Mouse (Mus musculus) neural tube, embryonic 12.5 days (tissue): ENCODE results near the gene Desi1. TPM values are rescaled to one million over a fixed set of nuclear protein-coding genes. Genes with fewer than 3 reads are reported as not detected.

ENCODE experiments used
- ATAC-seq: fragments of 200-750 bp; cut with Nextera tagmentation; 2 replicates; pipeline ENCODE4 v1.8.0; 2017; ENCODE audit warnings: low read depth, mild to moderate bottlenecking, moderate TSS enrichment, moderate library complexity; ENCODE audit not compliant: low FRiP score
- H3K27ac ChIP-seq: fragments of 300-500 bp; sonication (generic); 2 replicates; pipeline ENCODE4 v1.5.1; 2016
- H3K27me3 ChIP-seq: fragments of 300-500 bp; sonication (generic); replicated peaks from 2 replicates; pipeline ENCODE4 v1.6.1; 2016; ENCODE audit warnings: mild to moderate bottlenecking
- H3K36me3 ChIP-seq: fragments of 300-500 bp; sonication (generic); 2 replicates; pipeline ENCODE4 v1.6.1; 2016; ENCODE audit warnings: mild to moderate bottlenecking
- H3K4me1 ChIP-seq: fragments of 300-500 bp; sonication (generic); 2 replicates; pipeline ENCODE4 v1.6.1; 2016
- H3K4me2 ChIP-seq: fragments of 300-500 bp; sonication (generic); replicated peaks from 2 replicates; pipeline ENCODE4 v1.6.1; 2016; ENCODE audit warnings: mild to moderate bottlenecking
- H3K4me3 ChIP-seq: fragments of 300-500 bp; sonication (generic); 2 replicates; pipeline ENCODE4 v1.5.1; 2016
- H3K9ac ChIP-seq: fragments of 300-500 bp; sonication (generic); 2 replicates; pipeline ENCODE4 v1.6.1; 2016; ENCODE audit warnings: mild to moderate bottlenecking
- H3K9me3 ChIP-seq: fragments of 300-500 bp; sonication (generic); 2 replicates; pipeline ENCODE4 v1.6.1; 2016; ENCODE audit warnings: mild to moderate bottlenecking
- WGBS: fragments of 180-500 bp; shearing (Covaris S2); methylation state at CpG from one replicate; pipeline ENCODE4 v1.1.7; 2016; 5-methylcytosine and 5-hydroxymethylcytosine counted together
- polyA plus RNA-seq: library from polyadenylated mRNA; unstranded; fragments of >200 nt; fragmentation: Nextera tagmentation; extraction: Ambion mirVana; gene quantifications from 2 replicates; pipeline ENCODE4 v1.2.1, GENCODE M21; 2016

The Desi1 gene
- polyA plus RNA-seq = 42.9 and 48.5 TPM in 2 replicates

DNA sequence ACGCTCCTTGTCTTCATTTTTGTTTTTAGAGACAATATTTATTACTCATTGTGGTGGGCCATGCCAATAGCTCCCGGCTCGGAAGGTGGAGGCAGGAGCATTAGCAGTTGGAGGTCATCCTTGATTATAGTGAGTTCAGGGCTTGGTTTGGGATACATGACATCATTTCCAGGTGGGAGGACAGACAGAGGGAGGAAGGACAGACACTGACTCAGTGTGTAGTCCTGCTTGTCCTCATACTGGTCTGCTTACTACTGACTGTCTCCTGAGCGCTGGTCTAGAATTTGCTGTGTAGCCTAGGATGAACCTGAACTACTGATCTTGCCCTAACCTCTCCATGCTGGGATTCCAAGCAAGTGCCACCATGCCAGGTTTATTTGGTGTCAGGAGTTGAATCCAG, at the start of gene Desi1:
Gene Desi1, minus strand, starts transcription at position 101 of the 400 bp plus-strand sequence.
- no peaks in the 10 kb centered on the region for H3K27me3 ChIP-seq
- H3K4me3 ChIP-seq = no peak within 1 kb of the TSS
- H3K4me2 ChIP-seq = no peak within 1 kb of the TSS
- peaks cover 55% of the 10 kb centered on the region for H3K36me3 ChIP-seq
- no peak within 1 kb of the TSS for H3K9ac ChIP-seq
- no peaks in the 10 kb centered on the region for H3K9me3 ChIP-seq
- WGBS = 94% methylated on average over 4 of the region's 4 CpGs
- H3K27ac ChIP-seq = no peak within 1 kb of the TSS
- no peak for ATAC-seq
- no peaks in the 10 kb centered on the region for H3K4me1 ChIP-seq

DNA sequence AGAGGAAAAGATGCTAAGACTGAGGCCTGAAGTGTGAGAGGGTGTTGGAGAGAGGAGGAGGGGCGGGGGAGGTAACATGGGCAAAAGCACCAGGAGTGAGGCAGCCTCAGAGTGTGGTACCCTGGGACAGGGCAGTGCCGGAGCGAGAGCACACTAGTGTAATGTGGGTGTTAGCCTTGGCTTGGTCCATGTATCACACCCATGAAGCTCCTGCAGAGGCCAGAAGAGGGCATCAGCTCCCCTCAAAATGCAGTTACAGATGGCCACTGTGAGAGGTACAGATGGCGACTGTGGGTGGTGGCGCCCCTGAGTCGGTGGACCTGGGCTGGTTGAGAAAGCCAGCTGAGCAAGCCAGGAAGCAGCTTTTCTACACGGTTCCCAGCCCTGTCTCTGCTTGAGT, 47.5 kb upstream of the Desi1 start:
- Histone ChIP-seq H3K9ac (no peak overlapping the region), H3K27me3 (no peaks in the 10 kb centered on the region), H3K27ac (no peak overlapping the region), H3K9me3 (no peaks in the 10 kb centered on the region), H3K4me3 (no peak overlapping the region), H3K4me2 (no peak overlapping the region), H3K4me1 (no peaks in the 10 kb centered on the region), H3K36me3 (no peaks in the 10 kb centered on the region)
- 31% methylated on average over 7 of the region's 7 CpGs for WGBS
- ATAC-seq = no peak

DNA sequence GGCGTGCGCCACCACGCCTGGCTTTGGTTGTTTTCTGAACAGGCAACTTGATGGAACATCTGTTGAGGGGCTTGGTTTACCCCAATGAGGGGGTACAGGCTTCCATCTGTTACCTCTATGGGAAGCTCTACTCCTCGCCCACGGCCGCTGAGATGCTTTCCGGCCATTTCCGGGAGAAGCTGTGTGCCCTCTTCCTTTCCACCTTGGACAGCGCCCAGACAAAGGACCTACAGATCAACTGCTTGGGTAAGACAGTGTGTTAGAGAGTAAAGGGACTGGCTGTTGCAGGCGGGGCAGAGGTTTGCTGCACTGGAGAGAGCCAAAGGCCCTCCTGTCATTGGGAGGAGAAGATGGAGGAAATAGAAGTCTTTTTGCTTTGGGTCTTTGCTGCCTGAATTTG, 46.2 kb upstream of the Desi1 start:
- Histone ChIP-seq H3K27ac (no peak overlapping the region), H3K4me2 (no peak overlapping the region), H3K9me3 (no peaks in the 10 kb centered on the region), H3K4me3 (no peak overlapping the region), H3K36me3 (no peaks in the 10 kb centered on the region), H3K9ac (no peak overlapping the region), H3K4me1 (no peaks in the 10 kb centered on the region), H3K27me3 (no peaks in the 10 kb centered on the region)
- ATAC-seq = no peak
- WGBS = 65% methylated on average over 10 of the region's 10 CpGs

DNA sequence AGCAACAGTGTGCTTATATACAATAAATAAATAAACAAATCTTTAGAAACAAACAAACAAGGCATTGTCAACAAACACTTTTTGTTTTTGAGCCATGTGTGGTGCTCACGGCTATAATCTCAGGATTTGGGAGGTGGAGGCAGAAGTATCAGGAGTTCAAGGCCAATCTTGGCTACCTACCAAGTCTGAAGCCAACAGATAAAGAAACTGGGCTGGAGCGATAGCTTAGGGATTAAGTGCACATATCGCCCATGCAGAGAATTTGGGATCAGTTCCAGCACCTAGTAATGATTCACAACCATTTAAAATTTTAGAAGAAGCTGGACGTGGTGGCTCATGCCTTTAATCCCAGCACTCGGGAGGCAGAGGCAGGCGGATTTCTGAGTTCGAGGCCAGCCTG, 39.8 kb upstream of the Desi1 start:
- Histone ChIP-seq H3K27me3 (peaks cover 32% of the 10 kb centered on the region), H3K36me3 (no peaks in the 10 kb centered on the region), H3K4me1 (no peaks in the 10 kb centered on the region), H3K9me3 (no peaks in the 10 kb centered on the region), H3K9ac (no peak overlapping the region), H3K4me3 (no peak overlapping the region), H3K4me2 (no peak overlapping the region), H3K27ac (no peak overlapping the region)
- no peak for ATAC-seq
- whole genome bisulfite sequencing = 91% methylated on average over 7 of the region's 7 CpGs

DNA sequence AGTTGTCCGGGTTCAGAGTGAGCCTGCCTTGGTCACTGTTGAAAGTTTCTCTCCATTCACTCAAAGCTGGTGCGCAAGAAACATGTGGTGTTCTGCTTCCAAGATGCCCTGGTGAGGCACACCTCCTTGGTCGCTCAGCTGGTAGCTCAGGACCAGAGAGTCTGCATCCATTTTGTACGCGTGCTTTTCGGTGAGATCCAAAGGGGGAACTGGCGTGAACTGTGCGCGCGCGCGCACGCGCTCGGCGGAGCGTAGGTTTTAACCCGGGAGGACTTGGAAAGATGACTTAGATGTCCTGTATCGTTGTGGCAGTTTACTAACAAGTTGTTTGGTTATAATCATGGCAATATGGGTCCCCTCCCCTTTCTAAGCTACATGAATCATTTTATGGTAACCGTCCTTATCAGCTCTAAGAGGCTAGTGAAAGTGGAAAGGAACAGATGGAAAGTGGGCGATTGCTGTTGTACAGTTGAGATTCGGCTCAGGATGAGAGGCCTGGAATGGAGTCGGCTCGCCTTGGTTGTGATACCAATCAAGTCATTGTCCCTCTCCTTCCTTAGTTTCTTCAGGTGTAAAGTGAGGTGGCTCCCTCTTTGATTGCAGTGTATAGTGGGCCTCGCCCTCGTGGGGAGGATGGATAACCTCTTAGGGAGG, 38.3 kb upstream of the Desi1 start:
- Histone ChIP-seq H3K4me2 (no peak overlapping the region), H3K4me1 (no peaks in the 10 kb centered on the region), H3K27ac (no peak overlapping the region), H3K9me3 (no peaks in the 10 kb centered on the region), H3K27me3 (peaks cover 35% of the 10 kb centered on the region), H3K9ac (no peak overlapping the region), H3K36me3 (no peaks in the 10 kb centered on the region), H3K4me3 (no peak overlapping the region)
- ATAC-seq = no peak
- WGBS = 92% methylated on average over 26 of the region's 26 CpGs

DNA sequence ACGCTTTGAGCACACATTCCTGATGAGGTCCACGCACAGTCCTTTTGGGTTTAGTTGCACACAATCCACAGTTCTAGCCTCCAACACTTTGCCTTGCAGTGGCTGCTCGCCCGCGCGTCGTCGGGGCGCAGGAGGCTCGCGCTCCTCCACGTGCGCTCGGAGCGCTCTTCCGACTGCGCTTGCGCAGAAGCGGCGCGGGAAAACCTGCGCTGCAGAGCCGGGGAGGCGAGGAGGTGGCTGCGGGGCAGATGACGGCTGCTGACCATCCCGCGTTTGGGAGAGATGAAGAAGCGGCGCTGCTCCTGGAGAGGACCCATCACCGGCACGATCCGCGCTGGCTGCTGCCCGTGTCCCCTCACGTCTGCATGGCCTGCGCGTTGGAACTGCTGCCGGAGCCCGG, 36.2 kb upstream of the Desi1 start, which contains the start of gene Mei1:
Gene Mei1, plus strand, starts transcription at position 99 of the 400 bp plus-strand sequence.
- WGBS = 22% methylated on average over 40 of the region's 40 CpGs
- Histone ChIP-seq H3K4me1 (no peaks in the 10 kb centered on the region), H3K36me3 (no peaks in the 10 kb centered on the region), H3K4me3 (0 out of 2 replicates have a peak within 1 kb of the TSS, but pooled peaks have one; percentile 7), H3K9ac (no peak within 1 kb of the TSS), H3K27me3 (peaks cover 35% of the 10 kb centered on the region), H3K4me2 (peak within 1 kb of the TSS; percentile 49), H3K9me3 (no peaks in the 10 kb centered on the region), H3K27ac (no peak within 1 kb of the TSS)
- ATAC-seq = no peak

DNA sequence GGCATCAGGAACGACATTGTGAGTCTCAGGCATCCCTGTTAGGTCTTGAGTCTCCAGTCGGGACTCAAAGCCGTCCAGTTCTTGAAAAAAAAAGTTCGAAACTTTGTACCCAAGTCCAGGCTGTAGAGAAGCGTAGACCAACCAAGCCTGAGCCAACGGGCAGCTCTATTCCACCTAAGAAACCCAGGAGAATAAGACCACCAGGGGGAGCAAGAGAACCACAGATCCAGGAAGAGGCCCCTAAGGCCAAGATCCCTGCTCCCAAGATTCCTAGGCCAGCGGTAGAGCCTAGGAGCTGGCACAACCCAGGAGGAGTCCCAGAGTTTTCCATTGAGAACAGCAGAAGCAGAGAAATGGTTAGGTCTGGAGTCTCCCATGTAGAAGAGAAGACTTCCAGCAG, 31.8 kb upstream of the Desi1 start:
- WGBS = 17% methylated on average over 7 of the region's 7 CpGs
- no peak overlapping the region for H3K27ac ChIP-seq
- H3K4me3 ChIP-seq = no peak overlapping the region
- H3K9me3 ChIP-seq = no peaks in the 10 kb centered on the region
- H3K27me3 ChIP-seq = peaks cover 30% of the 10 kb centered on the region
- ATAC-seq = no peak
- no peaks in the 10 kb centered on the region for H3K36me3 ChIP-seq
- H3K4me2 ChIP-seq = no peak overlapping the region
- no peaks in the 10 kb centered on the region for H3K4me1 ChIP-seq
- no peak overlapping the region for H3K9ac ChIP-seq

DNA sequence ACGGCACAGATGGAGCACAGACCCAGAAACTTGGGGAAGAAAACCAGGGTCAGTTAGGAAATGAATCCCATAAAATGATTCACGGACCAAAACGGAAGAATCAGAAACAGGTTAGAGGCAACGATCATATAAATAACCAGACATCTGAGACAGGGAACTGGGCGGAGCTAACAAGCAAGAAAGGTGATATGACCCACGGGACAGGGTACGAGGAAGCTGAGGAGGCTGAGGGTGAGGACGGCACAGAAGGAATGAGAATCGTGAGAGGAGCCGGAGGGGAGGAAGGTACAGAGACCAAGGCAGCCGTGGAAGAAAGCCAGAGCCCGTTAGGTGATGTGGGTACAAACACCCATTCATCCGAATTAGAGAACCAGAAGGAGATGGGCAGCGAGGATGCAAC, 30.2 kb upstream of the Desi1 start:
- 68% methylated on average over 14 of the region's 14 CpGs for whole genome bisulfite sequencing
- H3K4me2 ChIP-seq = no peak overlapping the region
- no peak overlapping the region for H3K4me3 ChIP-seq
- H3K9ac ChIP-seq = no peak overlapping the region
- H3K4me1 ChIP-seq = no peaks in the 10 kb centered on the region
- H3K27ac ChIP-seq = no peak overlapping the region
- H3K27me3 ChIP-seq = peaks cover 14% of the 10 kb centered on the region
- no peak for ATAC-seq
- H3K9me3 ChIP-seq = no peaks in the 10 kb centered on the region
- no peaks in the 10 kb centered on the region for H3K36me3 ChIP-seq

DNA sequence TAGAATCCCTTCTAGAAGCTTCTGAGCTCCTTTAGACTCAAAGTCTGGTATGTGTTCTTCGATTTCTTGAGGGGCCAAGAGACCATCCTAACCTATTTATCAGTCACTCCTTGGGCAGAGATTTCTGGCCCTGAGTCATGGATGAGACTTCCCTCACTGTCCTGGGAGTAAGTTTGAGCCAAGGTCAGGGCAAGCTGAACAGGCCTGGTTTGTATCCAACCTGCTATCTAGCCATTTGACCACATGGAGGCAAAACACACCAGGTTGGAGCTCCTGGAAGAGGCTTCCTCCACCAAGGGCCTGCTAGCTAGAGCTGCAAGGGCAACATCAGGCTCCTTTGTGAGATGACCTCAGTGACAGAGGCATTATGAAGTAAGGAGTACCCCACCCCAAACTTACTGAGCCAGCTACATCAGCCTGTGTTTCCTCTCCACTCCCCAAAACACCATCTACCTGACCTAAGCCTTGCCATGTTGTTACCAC, 25.1 kb upstream of the Desi1 start, which contains the start of gene 4930407I10Rik:
Gene 4930407I10Rik, plus strand, starts transcription at position 433 of the 483 bp plus-strand sequence.
- no peaks in the 10 kb centered on the region for H3K4me1 ChIP-seq
- H3K9me3 ChIP-seq = no peaks in the 10 kb centered on the region
- no peak for ATAC-seq
- no peak within 1 kb of the TSS for H3K4me3 ChIP-seq
- peaks cover 7% of the 10 kb centered on the region; the same call in 1 of the 2 replicates for H3K27me3 ChIP-seq
- H3K36me3 ChIP-seq = no peaks in the 10 kb centered on the region
- 91% methylated on average over 1 of the region's 1 CpGs for WGBS
- H3K27ac ChIP-seq = no peak within 1 kb of the TSS
- no peak within 1 kb of the TSS for H3K9ac ChIP-seq
- no peak within 1 kb of the TSS for H3K4me2 ChIP-seq

DNA sequence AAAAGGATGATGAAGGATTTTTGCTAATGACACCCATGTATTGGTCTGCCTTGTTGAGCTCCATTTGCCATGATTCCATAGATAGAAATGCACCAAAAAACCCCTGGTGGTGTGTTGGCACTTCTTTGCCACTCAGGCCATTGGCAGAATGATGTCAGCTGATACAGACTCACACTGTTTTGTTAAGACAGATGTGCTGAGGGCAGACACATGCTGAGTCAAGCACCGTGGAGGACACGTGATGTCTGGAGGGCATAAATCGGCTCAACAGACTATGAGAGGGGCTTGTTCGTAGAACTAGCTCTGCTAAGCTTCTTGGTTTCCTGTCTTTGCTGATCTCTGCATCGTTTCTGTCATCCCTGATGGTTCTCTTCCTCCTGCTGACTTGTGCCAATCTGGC, 18.9 kb upstream of the Desi1 start:
- no peaks in the 10 kb centered on the region for H3K9me3 ChIP-seq
- peaks cover 3% of the 10 kb centered on the region; the same call in 1 of the 2 replicates for H3K27me3 ChIP-seq
- no peak overlapping the region for H3K4me3 ChIP-seq
- no peaks in the 10 kb centered on the region for H3K4me1 ChIP-seq
- ATAC-seq = no peak
- H3K27ac ChIP-seq = no peak overlapping the region
- H3K4me2 ChIP-seq = no peak overlapping the region
- 65% methylated on average over 5 of the region's 5 CpGs for WGBS
- no peak overlapping the region for H3K9ac ChIP-seq
- H3K36me3 ChIP-seq = no peaks in the 10 kb centered on the region

DNA sequence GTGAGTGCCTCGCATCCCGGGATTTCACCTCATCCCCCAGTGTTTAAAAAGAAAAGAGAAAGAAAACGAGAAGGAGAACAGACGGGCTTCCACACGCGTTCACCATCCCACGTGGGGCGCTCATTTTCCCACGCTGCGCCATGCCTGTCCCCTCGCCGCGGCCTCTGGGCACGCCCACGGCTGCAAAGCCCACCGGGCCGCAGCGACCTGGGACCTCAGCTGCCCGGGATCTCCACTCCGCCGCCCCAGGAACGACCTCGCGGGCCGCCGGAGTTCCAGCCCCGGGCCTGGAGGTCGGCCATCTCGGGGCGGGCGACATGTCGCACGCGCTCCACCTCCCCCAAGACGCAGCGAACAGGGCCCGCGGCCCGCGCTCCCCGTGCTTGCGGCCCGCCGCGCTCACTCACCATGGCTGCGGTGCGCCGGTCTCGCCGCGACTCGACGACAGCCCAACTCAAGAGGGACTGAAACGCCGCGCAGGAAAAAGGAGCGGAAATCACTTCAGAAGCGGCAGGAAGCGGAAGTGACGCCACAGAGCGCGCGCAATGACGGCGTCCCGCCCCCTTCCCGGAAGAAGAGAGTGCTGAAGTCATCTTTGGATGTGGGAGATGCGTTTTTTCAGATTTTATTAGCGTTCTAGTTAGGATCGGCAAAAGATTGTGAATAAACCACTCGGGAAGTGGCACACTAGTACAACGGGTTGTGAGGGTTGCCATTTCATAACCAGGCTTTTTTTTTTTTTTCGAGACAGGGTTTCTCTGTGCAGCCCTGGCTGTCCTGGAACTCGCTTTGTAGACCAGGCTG, 13.6 kb upstream of the Desi1 start, which contains the start of gene Snu13:
Gene Snu13, minus strand, starts transcription at position 519 of the 804 bp plus-strand sequence.
- Histone ChIP-seq H3K4me3 (peak within 1 kb of the TSS; percentile 99), H3K36me3 (peaks cover 11% of the 10 kb centered on the region), H3K27ac (peak within 1 kb of the TSS; percentile 79), H3K27me3 (no peaks in the 10 kb centered on the region), H3K4me1 (peaks cover 15% of the 10 kb centered on the region), H3K9ac (peak within 1 kb of the TSS; percentile 96), H3K4me2 (peak within 1 kb of the TSS; percentile 98), H3K9me3 (no peaks in the 10 kb centered on the region)
- ATAC-seq = peak; percentile 65; the same call in 1 of the 2 replicates
- under 1% methylated on average over 74 of the region's 74 CpGs for WGBS

DNA sequence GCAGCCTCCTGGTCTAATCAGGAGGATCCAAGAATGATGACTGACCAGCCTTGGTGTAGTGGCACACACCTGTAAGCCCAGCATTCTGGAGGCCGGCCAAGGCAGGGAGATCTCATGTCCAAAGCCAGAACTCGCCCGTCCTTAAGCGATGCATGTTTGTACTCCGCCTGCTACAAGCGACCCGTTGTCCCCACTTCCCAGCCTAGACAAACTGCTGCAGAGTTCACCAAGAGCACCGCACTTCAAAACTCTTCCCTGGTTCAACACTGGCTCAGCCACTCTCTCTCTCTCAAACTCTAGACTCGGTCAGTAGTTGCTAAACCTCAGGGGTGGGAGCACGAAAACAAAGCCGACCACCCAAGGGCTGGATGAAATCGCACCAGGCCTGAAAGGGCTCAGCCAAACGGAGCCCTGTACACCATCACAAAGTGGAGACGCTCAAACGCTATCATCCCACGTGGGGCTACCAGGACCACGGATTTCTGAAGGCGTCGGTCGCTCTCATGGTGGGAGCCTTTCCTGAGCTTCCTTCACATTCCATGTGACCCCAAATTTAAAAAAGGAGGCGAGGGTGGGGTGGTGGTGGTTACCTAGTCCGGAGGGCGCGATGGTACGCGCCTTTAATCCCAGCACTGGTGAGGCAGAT, 12.7 kb upstream of the Desi1 start:
- Histone ChIP-seq H3K9me3 (no peaks in the 10 kb centered on the region), H3K4me3 (peak overlapping the region; percentile 99), H3K9ac (peak overlapping the region; percentile 96), H3K4me2 (peak overlapping the region; percentile 98), H3K27ac (no peak overlapping the region), H3K4me1 (peaks cover 15% of the 10 kb centered on the region), H3K36me3 (peaks cover 11% of the 10 kb centered on the region), H3K27me3 (no peaks in the 10 kb centered on the region)
- ATAC-seq = 0 out of 2 replicates have a peak, but pooled peaks have one; percentile 21
- WGBS = 5% methylated on average over 26 of the region's 26 CpGs
